Mouse (Mus musculus) C2C12 (cell line): ENCODE results near the gene Lrmda.

ENCODE experiments used
- CEBPB ChIP-seq: IDR thresholded peaks from one replicate; pipeline ENCODE4 v1.6.1; 2011; ENCODE audit warnings: low read depth, mild to moderate bottlenecking, control low read depth, moderate library complexity
- CTCF ChIP-seq: IDR thresholded peaks from one replicate; pipeline ENCODE4 v1.5.1; 2011; ENCODE audit not compliant: control insufficient read depth, insufficient read depth, insufficient read length
- MAX ChIP-seq: IDR thresholded peaks from one replicate; pipeline ENCODE4 v1.6.1; 2011; ENCODE audit warnings: mild to moderate bottlenecking, control low read depth
- MYOD1 ChIP-seq: IDR thresholded peaks from one replicate; pipeline ENCODE4 v1.6.1; 2011; ENCODE audit warnings: low read depth; ENCODE audit not compliant: control insufficient read depth, insufficient read length
- MYOG ChIP-seq: IDR thresholded peaks from one replicate; pipeline ENCODE4 v1.6.1; 2011; ENCODE audit not compliant: control insufficient read depth, insufficient read length; ENCODE audit errors: extremely low read depth
- USF1 ChIP-seq: IDR thresholded peaks from one replicate; pipeline ENCODE4 v1.6.1; 2011; ENCODE audit warnings: low read depth, mild to moderate bottlenecking, control low read depth, moderate library complexity

DNA sequence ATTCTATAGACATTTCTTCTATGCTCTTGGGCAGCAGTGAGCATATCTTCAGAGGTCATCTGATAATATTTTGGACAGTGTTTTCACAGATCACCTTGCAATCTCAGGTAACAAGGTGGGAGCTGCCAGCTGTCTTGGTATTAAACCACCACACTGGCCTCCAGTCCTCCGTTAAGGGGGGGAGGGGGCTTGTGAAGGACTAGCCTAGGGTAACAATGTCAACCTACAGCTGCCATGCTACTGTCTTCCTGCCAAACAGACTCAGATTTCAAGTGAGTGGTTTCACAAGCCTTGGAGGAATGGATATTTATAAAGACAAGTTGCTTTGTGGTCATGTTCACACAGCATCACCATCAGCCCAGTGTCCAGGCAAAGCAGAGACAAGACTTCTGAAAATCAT is 1059.2 kb downstream of the Lrmda start:
- TF ChIP-seq MAX (no peak), CTCF (no peak), USF1 (no peak), CEBPB (no peak), MYOD1 (no peak), MYOG (no peak)
